Mouse (Mus musculus): ENCODE data around the gene Tfap4. TPM values are rescaled to one million over a fixed set of nuclear protein-coding genes. Genes with fewer than 3 reads are reported as not detected.
A peak's percentile ranks its signal among the peaks of the same experiment; 100 is the strongest.

Gene Tfap4
- polyA plus RNA-seq, 1 experiment, result 66.7 TPM

- no peak for TF ChIP-seq GATA1 (IDR thresholded peaks at IDR 0.05; ENCODE audit: low read length)
These were observed 36.6 kb upstream of the Tfap4 start for GRCm38 (mm10) chr16:4596141-4596728.

DNA sequence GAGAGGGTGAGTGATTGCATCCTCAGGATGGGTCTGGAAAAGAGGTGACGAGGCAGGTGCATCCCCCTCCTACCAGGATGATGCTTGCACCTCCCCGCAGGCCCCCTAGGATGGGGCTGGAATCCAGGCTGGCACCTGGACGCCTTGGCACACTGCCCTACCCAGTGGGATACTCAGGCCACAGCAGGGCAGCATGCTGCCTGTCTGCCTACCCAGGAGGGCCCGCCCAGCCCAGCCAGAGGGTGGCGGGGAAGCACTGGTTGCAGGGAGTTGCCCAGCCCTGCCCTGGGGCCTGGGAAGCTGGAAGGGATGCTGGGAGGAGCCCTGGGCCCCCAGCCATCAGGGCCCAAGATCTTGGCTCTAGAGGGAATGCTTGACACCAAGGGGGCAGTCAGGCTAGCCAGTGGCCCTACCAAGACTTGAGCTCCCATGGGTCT is 35.9 kb upstream of the Tfap4 start:
- TF ChIP-seq GATA1 (IDR thresholded peaks at IDR 0.05; ENCODE audit: low read length), result no peak

- no peak for TF ChIP-seq GATA1 (IDR thresholded peaks at IDR 0.05; ENCODE audit: low read length)
These were observed 35.3 kb upstream of the Tfap4 start for GRCm38 (mm10) chr16:4594814-4595526.

DNA sequence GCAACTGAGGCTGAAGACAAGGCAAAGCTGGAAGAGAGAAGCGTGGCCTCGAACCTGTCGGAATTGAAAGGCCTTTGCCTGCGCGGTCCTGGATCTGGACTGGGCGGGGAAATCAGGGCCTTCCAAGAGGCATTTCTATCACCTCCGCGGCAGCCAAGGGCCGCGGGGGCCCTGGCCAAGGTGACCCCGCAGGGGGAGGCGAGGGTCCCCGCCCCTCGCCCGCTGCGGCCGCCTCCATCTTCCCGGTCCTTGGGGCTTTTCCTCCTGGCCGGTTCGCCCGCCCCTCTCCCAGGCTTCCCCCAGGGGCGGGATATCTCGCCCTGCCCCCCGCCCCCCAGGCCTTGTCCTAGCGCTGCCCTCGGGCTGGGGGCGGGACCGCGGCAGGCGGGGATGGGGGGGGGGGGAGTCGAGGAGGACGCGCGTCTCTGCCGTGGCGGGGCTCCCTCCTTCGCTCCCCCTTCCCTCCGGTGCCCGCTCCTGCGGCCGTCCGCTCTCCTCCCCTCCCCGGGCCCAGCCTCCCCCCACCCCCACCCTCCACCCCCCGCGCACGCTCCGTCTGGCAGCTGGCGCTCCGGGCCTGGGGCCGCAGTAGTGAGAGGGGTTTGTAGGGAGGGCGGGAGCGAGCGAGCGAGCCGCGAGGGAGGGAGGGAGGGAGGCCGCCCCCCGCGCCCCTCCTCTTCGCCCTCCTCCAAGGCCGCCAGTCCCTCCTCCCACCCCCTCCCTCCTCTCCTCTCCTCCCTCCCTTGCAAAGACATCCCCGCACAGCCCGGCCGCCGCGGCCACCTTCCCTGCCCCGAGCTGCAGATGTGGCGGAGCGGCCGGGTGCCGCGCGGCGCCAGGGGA is 34.5 kb upstream of the Tfap4 start, which contains the start of gene Glis2:
Glis2 (plus strand) TSS at position 743 of the 843 bp plus-strand sequence.
- TF ChIP-seq GATA1 (IDR thresholded peaks at IDR 0.05; ENCODE audit: low read length), result no peak

DNA sequence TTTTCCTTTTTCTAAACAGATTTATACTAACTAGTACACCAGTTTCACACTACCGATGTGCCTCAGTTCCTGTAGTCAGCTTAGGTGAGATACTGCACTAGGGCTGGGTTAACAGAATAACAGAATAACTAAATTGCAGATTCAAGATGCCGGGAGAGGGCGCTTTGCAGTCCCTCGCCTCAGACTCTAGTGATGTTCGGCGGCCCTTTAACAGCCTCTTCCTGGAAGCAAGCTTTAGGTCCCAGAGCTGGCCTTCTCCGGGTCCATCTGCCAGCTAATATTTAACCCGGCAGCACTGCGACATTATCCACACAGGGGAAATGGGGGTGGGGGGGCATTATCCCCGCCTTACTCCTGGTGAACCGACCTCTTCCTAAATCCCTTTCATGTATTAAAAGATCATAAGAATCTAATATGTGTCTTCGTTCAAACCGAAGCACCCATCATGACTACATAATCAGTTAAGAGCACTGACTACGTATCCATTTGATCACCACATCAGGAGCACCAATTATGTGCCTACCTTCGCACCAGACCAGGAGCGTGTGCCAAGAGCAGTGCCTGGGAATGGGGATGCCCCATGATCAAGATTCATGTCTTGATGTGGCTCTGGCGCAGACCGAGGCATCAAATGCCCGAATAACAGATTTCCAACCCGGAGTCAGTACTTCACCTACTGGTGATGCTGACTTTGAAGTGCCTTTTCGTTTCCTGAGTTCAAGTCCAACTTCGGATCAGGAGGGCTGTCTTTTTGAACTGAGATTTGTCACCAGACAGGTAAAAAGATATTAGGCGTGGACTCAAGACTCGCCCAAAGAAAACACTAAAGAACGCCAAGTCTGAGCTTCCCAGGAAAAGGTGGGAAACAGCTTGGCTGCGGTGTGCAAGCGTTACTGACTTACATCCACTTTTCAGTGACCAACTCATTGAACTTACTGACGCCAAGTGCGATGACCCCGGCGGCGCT is 33.5 kb upstream of the Tfap4 start:
- no peak for TF ChIP-seq GATA1 (IDR thresholded peaks at IDR 0.05; ENCODE audit: low read length)

GRCm38 (mm10) chr16:4590236-4590635 is 30.6 kb upstream of the Tfap4 start:
- no peak for TF ChIP-seq GATA1 (IDR thresholded peaks at IDR 0.05; ENCODE audit: low read length)

- TF ChIP-seq GATA1 (IDR thresholded peaks at IDR 0.05; ENCODE audit: low read length), result no peak
These were observed 28.0 kb upstream of the Tfap4 start for GRCm38 (mm10) chr16:4587516-4588210.

DNA sequence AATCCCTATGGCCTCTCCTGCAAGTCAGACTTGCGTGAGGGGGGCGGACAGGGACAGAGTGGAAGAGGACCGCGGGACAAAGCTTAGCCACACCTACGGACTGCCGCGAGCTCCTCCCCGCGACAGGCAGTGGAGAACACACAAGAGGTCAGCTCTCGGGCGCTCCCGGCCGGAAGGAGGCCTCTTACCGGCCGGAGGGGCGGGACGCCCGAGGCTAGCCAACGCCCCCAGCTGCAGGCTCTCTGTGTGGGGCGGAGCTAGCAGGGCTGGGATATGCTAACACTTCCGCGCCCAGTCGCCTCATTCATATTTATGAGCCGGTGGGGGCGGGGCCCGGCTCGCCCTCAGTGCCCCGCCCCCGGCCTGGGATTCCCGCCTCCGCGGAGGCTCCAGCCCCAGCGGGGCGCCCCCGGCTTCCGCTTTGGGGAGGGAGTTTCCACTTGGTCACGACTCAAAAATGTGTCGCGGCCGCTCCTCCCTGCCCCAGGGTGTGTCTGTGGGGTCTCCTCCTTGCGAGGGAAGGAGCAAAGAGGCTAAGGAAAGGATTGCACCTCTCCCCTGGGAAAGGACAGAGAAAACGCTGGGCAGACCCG is 27.0 kb upstream of the Tfap4 start:
- TF ChIP-seq GATA1 (IDR thresholded peaks at IDR 0.05; ENCODE audit: low read length), result no peak

DNA sequence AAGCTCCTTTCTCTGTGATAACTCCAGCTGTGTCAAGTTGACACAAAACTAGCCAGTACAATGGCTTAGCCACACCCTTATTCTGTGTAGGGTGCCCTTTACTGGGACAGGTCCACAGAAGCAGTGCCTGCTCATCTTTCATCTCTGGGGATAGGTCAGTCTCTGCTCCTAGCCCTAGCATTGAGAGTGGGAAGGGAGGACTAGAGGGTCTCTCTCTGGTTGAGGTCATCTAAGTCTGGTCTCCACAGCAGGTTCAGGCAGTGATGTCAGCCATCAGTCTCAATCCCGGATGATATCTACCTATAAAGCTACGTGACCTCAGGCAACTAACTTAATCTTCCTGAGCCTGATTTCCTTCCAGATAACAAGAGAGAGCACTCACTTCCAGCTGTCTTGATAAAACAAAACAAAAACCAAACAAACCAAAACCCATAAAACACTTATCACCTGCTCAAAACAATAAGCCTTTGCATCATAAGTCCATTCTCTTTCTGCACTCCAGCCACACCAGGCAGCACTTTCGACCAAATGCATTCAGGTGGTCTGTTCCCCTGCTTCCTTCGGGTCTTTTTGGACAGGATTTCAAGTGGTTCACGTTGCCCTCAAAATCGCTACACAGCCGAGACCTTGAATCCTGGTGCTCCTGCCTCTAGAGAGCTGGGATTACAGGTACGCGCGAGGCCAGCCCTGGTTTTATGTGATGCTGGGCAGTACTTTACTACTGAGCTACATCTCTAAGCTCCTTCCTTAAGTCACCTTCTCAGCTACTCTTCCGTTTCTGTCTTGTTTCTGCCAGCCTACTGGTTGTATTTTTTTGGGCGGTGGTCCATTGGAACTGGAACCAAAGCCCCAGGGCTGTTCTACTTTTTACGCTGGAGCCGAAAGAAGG is 26.2 kb upstream of the Tfap4 start:
- no peak for TF ChIP-seq GATA1 (IDR thresholded peaks at IDR 0.05; ENCODE audit: low read length)

DNA sequence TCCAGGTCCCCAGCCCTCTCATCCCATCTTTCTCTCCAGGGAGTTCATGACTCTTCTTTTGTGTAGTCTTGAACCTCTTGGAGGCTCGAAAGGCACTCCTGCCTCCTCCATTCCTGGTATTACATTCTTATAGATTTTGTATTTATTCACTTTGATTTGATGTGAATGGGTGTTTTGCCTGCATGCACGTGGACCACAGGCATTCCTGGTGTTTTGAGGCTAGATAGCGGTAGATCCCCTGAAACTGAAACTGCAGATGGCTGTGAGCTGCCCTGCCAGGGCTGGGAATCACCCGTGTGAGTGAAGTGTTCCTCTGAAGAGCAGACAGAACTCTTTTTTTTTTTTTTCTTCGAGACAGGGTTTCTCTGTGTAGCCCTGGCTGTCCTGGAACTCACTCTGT is 24.8 kb upstream of the Tfap4 start:
- no peak for TF ChIP-seq GATA1 (IDR thresholded peaks at IDR 0.05; ENCODE audit: low read length)

GRCm38 (mm10) chr16:4583807-4584206 is 24.2 kb upstream of the Tfap4 start:
- TF ChIP-seq GATA1 (IDR thresholded peaks at IDR 0.05; ENCODE audit: low read length), result peak; percentile 33

DNA sequence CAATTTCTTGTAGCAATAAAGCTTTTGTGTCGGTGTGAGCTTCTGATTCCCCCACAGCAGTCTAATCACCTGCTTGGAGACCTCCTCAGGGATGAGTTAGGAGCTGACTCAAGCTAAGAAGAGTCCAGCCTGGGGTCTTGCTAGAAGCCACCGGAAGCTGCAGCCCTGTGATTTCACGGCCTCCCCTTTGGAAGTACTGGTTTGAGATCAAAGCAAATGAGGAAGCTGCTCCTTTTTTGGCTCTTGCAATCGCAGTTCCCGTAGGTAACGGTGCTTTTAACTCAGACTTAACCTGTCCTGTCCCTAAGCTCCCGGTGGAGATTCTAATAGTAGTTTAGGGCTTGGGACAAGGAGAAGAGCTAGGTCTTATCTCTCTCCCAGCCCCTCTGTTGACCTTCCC is 19.0 kb upstream of the Tfap4 start:
- TF ChIP-seq GATA1 (IDR thresholded peaks at IDR 0.05; ENCODE audit: low read length), result no peak

DNA sequence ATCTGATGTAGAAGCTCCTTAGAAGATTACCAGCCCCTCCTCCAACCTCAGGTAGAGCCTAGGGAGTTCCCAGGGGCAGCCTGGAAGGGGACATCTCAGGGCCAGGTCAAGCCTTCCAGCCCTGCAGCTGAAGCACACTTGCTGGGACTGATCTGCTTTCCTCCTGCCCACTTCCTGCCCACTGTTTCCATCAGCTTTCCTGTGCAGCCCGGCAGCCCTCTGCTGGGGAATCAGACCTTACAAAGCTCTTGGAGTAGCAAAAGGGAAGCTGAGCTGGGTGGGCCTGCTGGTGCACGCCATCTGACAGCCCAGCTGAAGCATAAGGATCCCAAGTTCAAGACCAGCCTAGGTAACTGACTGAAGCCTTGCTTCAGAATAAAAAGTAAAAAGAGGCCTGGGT is 17.2 kb upstream of the Tfap4 start:
- TF ChIP-seq GATA1 (IDR thresholded peaks at IDR 0.05; ENCODE audit: low read length), result no peak
